Mouse (Mus musculus): ENCODE measurements around the gene Haus2.

Haus2 gene

GRCm38 (mm10) chr2:120663491-120664154 is 54.4 kb downstream of the Haus2 start:
- DNase-seq (ENCODE audit: low read depth, low spot score), result no peak

GRCm38 (mm10) chr2:120667446-120667845 is 58.3 kb downstream of the Haus2 start:
- DNase-seq (ENCODE audit: low read depth, low spot score), result no peak

- DNase-seq (ENCODE audit: low read depth, low spot score), result peak; percentile 36
These were observed 61.1 kb downstream of the Haus2 start for GRCm38 (mm10) chr2:120670253-120670652.

Measured in CD4-positive, CD25-positive, alpha-beta regulatory T cell, adult 2 months (primary cell).